Mouse (Mus musculus): ENCODE results near the gene Wdr90. TPM values are rescaled to one million over a fixed set of nuclear protein-coding genes. Genes with fewer than 3 reads are reported as not detected.

The Wdr90 gene
- polyA plus RNA-seq, 1 experiment from 2014 or later: 34.1 TPM

GRCm38 (mm10) chr17:25838904-25839303, 22.4 kb downstream of the Wdr90 start:
- Histone ChIP-seq H3K4me2 (no peak overlapping the region), H3K4me3 (ENCODE audit: low read depth, low read length) (no peak overlapping the region), H3K36me3 (ENCODE audit: insufficient read depth) (peaks cover 63% of the 10 kb centered on the region), H3K9me3 (ENCODE audit: low read depth, low read length) (no peaks in the 10 kb centered on the region), H3K4me1 (ENCODE audit: insufficient read depth) (peaks cover 31% of the 10 kb centered on the region), H3K27ac (ENCODE audit: low read depth) (no peak overlapping the region), H3K27me3 (ENCODE audit: insufficient read depth, low read length) (no peaks in the 10 kb centered on the region), H3K9ac (no peak overlapping the region)
- WGBS: 83% methylated on average over 4 of the region's 4 CpGs
- no peak for ATAC-seq (ENCODE audit: insufficient read depth)
- DNase-seq: no peak
- no peak for TF ChIP-seq CTCF (IDR thresholded peaks at IDR 0.05; ENCODE audit: low read depth)

GRCm38 (mm10) chr17:25837533-25837932, 23.8 kb downstream of the Wdr90 start:
- DNase-seq (peak; percentile 14), ATAC-seq (ENCODE audit: insufficient read depth) (no peak)
- Histone ChIP-seq H3K9me3 (ENCODE audit: low read depth, low read length) (no peaks in the 10 kb centered on the region), H3K9ac (no peak overlapping the region), H3K4me2 (peak overlapping the region; percentile 74), H3K4me3 (ENCODE audit: low read depth, low read length) (no peak overlapping the region), H3K27me3 (ENCODE audit: insufficient read depth, low read length) (no peaks in the 10 kb centered on the region), H3K36me3 (ENCODE audit: insufficient read depth) (peaks cover 59% of the 10 kb centered on the region), H3K27ac (ENCODE audit: low read depth) (no peak overlapping the region), H3K4me1 (ENCODE audit: insufficient read depth) (peaks cover 26% of the 10 kb centered on the region)
- WGBS: 51% methylated on average over 3 of the region's 3 CpGs
- no peak for TF ChIP-seq CTCF (IDR thresholded peaks at IDR 0.05; ENCODE audit: low read depth)

- Histone ChIP-seq H3K27ac (ENCODE audit: low read depth) (peak within 1 kb of the TSS; percentile 30; the same call in 1 of the 2 replicates), H3K4me2 (peak within 1 kb of the TSS; percentile 74), H3K27me3 (ENCODE audit: insufficient read depth, low read length) (no peaks in the 10 kb centered on the region), H3K4me3 (ENCODE audit: low read depth, low read length) (peak within 1 kb of the TSS; percentile 34), H3K4me1 (ENCODE audit: insufficient read depth) (peaks cover 26% of the 10 kb centered on the region), H3K9me3 (ENCODE audit: low read depth, low read length) (no peaks in the 10 kb centered on the region), H3K36me3 (ENCODE audit: insufficient read depth) (peaks cover 55% of the 10 kb centered on the region), H3K9ac (peak within 1 kb of the TSS; percentile 53)
- TF ChIP-seq CTCF (IDR thresholded peaks at IDR 0.05; ENCODE audit: low read depth): no peak
- DNase-seq: peak; percentile 83
- WGBS: 2% methylated on average over 29 of the region's 29 CpGs
- peak; percentile 13; the same call in 1 of the 2 replicates for ATAC-seq (ENCODE audit: insufficient read depth)
Measured at GRCm38 (mm10) chr17:25837076-25837410, 24.3 kb downstream of the Wdr90 start, which contains the start of gene Rhbdl1. Gene Rhbdl1 (minus strand): TSS chr17:25837295.

GRCm38 (mm10) chr17:25836397-25837075, 24.8 kb downstream of the Wdr90 start:
- Histone ChIP-seq H3K4me3 (ENCODE audit: low read depth, low read length) (peak overlapping the region; percentile 34), H3K9me3 (ENCODE audit: low read depth, low read length) (no peaks in the 10 kb centered on the region), H3K9ac (peak overlapping the region; percentile 53), H3K4me2 (peak overlapping the region; percentile 74), H3K27ac (ENCODE audit: low read depth) (peak overlapping the region; percentile 30; the same call in 1 of the 2 replicates), H3K4me1 (ENCODE audit: insufficient read depth) (peaks cover 31% of the 10 kb centered on the region), H3K36me3 (ENCODE audit: insufficient read depth) (peaks cover 55% of the 10 kb centered on the region), H3K27me3 (ENCODE audit: insufficient read depth, low read length) (no peaks in the 10 kb centered on the region)
- no peak for TF ChIP-seq CTCF (IDR thresholded peaks at IDR 0.05; ENCODE audit: low read depth)
- ATAC-seq (ENCODE audit: insufficient read depth): no peak
- DNase-seq: no peak
- 19% methylated on average over 23 of the region's 23 CpGs for WGBS

GRCm38 (mm10) chr17:25835816-25836215, 25.5 kb downstream of the Wdr90 start:
- 90% methylated on average over 16 of the region's 16 CpGs for WGBS
- H3K4me1 ChIP-seq (ENCODE audit: insufficient read depth): peaks cover 37% of the 10 kb centered on the region
- H3K27me3 ChIP-seq (ENCODE audit: insufficient read depth, low read length): no peaks in the 10 kb centered on the region
- H3K4me3 ChIP-seq (ENCODE audit: low read depth, low read length): no peak overlapping the region
- ATAC-seq (ENCODE audit: insufficient read depth) (no peak), DNase-seq (no peak)
- H3K4me2 ChIP-seq: peak overlapping the region; percentile 4; the same call in 1 of the 2 replicates
- H3K27ac ChIP-seq (ENCODE audit: low read depth): no peak overlapping the region
- no peaks in the 10 kb centered on the region for H3K9me3 ChIP-seq (ENCODE audit: low read depth, low read length)
- peaks cover 55% of the 10 kb centered on the region for H3K36me3 ChIP-seq (ENCODE audit: insufficient read depth)
- H3K9ac ChIP-seq: no peak overlapping the region
- TF ChIP-seq CTCF (IDR thresholded peaks at IDR 0.05; ENCODE audit: low read depth): no peak

GRCm38 (mm10) chr17:25835301-25835700, 26.0 kb downstream of the Wdr90 start:
- Histone ChIP-seq H3K9me3 (ENCODE audit: low read depth, low read length) (no peaks in the 10 kb centered on the region), H3K4me1 (ENCODE audit: insufficient read depth) (peaks cover 37% of the 10 kb centered on the region), H3K27ac (ENCODE audit: low read depth) (no peak overlapping the region), H3K4me3 (ENCODE audit: low read depth, low read length) (peak overlapping the region; percentile 82), H3K36me3 (ENCODE audit: insufficient read depth) (peaks cover 55% of the 10 kb centered on the region), H3K27me3 (ENCODE audit: insufficient read depth, low read length) (no peaks in the 10 kb centered on the region), H3K4me2 (peak overlapping the region; percentile 89; the same call in 1 of the 2 replicates), H3K9ac (no peak overlapping the region)
- WGBS: 94% methylated on average over 7 of the region's 7 CpGs
- ATAC-seq (ENCODE audit: insufficient read depth) (no peak), DNase-seq (no peak)
- TF ChIP-seq CTCF (IDR thresholded peaks at IDR 0.05; ENCODE audit: low read depth): no peak

- Histone ChIP-seq H3K9ac (peak overlapping the region; percentile 69), H3K4me1 (ENCODE audit: insufficient read depth) (peaks cover 40% of the 10 kb centered on the region), H3K27ac (ENCODE audit: low read depth) (peak overlapping the region; percentile 97; the same call in 1 of the 2 replicates), H3K27me3 (ENCODE audit: insufficient read depth, low read length) (no peaks in the 10 kb centered on the region), H3K9me3 (ENCODE audit: low read depth, low read length) (no peaks in the 10 kb centered on the region), H3K4me3 (ENCODE audit: low read depth, low read length) (peak overlapping the region; percentile 82), H3K36me3 (ENCODE audit: insufficient read depth) (peaks cover 55% of the 10 kb centered on the region), H3K4me2 (peak overlapping the region; percentile 89)
- TF ChIP-seq CTCF (IDR thresholded peaks at IDR 0.05; ENCODE audit: low read depth): no peak
- 73% methylated on average over 12 of the region's 12 CpGs for WGBS
- DNase-seq (no peak), ATAC-seq (ENCODE audit: insufficient read depth) (no peak)
Measured at GRCm38 (mm10) chr17:25834595-25835222, 26.6 kb downstream of the Wdr90 start.

Data from lung, embryonic 14.5 days (tissue).